8 mouse cellular contexts compared by ENCODE assay signal in genomic region chr19:40240838-40241689, GRCm38 (mm10). TPM values are rescaled to one million over a fixed set of nuclear protein-coding genes. Genes with fewer than 3 reads are reported as not detected.
DNase-seq lines count a peak whose midpoint lies in the region; ATAC-seq and TF ChIP-seq lines count a peak whose summit lies in the region.

No protein-coding gene starts in this region.

- no peaks in the 10 kb centered on the region for H3K36me3 ChIP-seq in hindbrain, postnatal 0 days (ENCODE audit: insufficient read depth, low read length)
- no peaks in the 10 kb centered on the region for H3K36me3 ChIP-seq in midbrain, postnatal 0 days (ENCODE audit: insufficient read depth, low read length)

- 24% methylated on average over 14 of the region's 14 CpGs for WGBS in hindbrain, postnatal 0 days
- WGBS in midbrain, postnatal 0 days = 28% methylated on average over 14 of the region's 14 CpGs

- peaks cover 13% of the 10 kb centered on the region; the same call in 1 of the 2 replicates for H3K4me1 ChIP-seq in brown adipose tissue, adult 24 weeks (ENCODE audit: control insufficient read depth, insufficient read depth, insufficient read length, low read length)
- H3K4me1 ChIP-seq in hindbrain, postnatal 0 days (ENCODE audit: insufficient read depth, low read length) = peaks cover 7% of the 10 kb centered on the region; the same call in 1 of the 2 replicates
- H3K4me1 ChIP-seq in midbrain, postnatal 0 days (ENCODE audit: insufficient read depth, low read length) = no peaks in the 10 kb centered on the region

- peak; percentile 19 to 25 for DNase-seq in left cerebral cortex, adult 2 months (ENCODE audit: extremely low spot score in 1 of 2, low spot score in 2 of 2)
- DNase-seq in left cerebral cortex, adult 18-20 months (ENCODE audit: low spot score in 2 of 2) = no peak
- DNase-seq in gastrocnemius, postnatal 14 days = peak; percentile 52
- peak; percentile 59 for DNase-seq in hindbrain, postnatal 0 days (ENCODE audit: low spot score)
- peak; percentile 39 for DNase-seq in midbrain, postnatal 0 days (ENCODE audit: low spot score)
- no peak for DNase-seq in spleen, adult 12 weeks (ENCODE audit: low spot score)
- DNase-seq in c-Kit-positive CD71-positive TER-119-positive erythroid progenitor cells, embryonic 14.5 days (ENCODE audit: low spot score) = no peak

- H3K9ac ChIP-seq in hindbrain, postnatal 0 days (replicated peaks; ENCODE audit: low read length) = no peak overlapping the region
- H3K9ac ChIP-seq in midbrain, postnatal 0 days (replicated peaks; ENCODE audit: low read length, poor library complexity, severe bottlenecking) = no peak overlapping the region

- intact Hi-C loops in left cerebral cortex, adult 2 months (cut with DNase I) = loop anchor here (10.0 kb wide), 1 partner anchor 304 kb away; no protein-coding TSS in a partner anchor
- intact Hi-C loops in gastrocnemius, postnatal 14 days (cut with DNase I; ENCODE audit: low total_unique reads) = no loop called here

- peak overlapping the region; percentile 27 for H3K4me2 ChIP-seq in hindbrain, postnatal 0 days (ENCODE audit: low read depth, low read length)
- H3K4me2 ChIP-seq in midbrain, postnatal 0 days (ENCODE audit: low read depth, low read length, poor library complexity, severe bottlenecking) = no peak overlapping the region; the same call in 1 of the 2 replicates

- no peaks in the 10 kb centered on the region for H3K27me3 ChIP-seq in hindbrain, postnatal 0 days (ENCODE audit: insufficient read depth, low read length)
- H3K27me3 ChIP-seq in midbrain, postnatal 0 days (ENCODE audit: insufficient read depth, low read length) = no peaks in the 10 kb centered on the region

- no peak overlapping the region for H3K27ac ChIP-seq in left cerebral cortex, adult 2 months
- H3K27ac ChIP-seq in brown adipose tissue, adult 24 weeks (replicated peaks; ENCODE audit: low read depth, low read length) = peak overlapping the region; percentile 92
- H3K27ac ChIP-seq in hindbrain, postnatal 0 days = peak overlapping the region; percentile 70
- peak overlapping the region; percentile 55; the same call in 1 of the 2 replicates for H3K27ac ChIP-seq in midbrain, postnatal 0 days (ENCODE audit: low read depth, low read length)

- no peaks in the 10 kb centered on the region for H3K9me3 ChIP-seq in hindbrain, postnatal 0 days (ENCODE audit: low read length)
- no peaks in the 10 kb centered on the region for H3K9me3 ChIP-seq in midbrain, postnatal 0 days (ENCODE audit: low read length)

- H3K4me3 ChIP-seq in left cerebral cortex, adult 2 months = no peak overlapping the region
- no peak overlapping the region for H3K4me3 ChIP-seq in brown adipose tissue, adult 24 weeks (ENCODE audit: insufficient read depth, low read depth, low read length)
- H3K4me3 ChIP-seq in hindbrain, postnatal 0 days (ENCODE audit: low read length) = no peak overlapping the region
- H3K4me3 ChIP-seq in midbrain, postnatal 0 days (ENCODE audit: low read depth, low read length) = no peak overlapping the region

- TF ChIP-seq CTCF in left cerebral cortex, adult 2 months (IDR thresholded peaks at IDR 0.05) = no peak
- TF ChIP-seq CTCF in hindbrain, postnatal 0 days (IDR thresholded peaks at IDR 0.05; ENCODE audit: low read depth) = no peak
- no peak for TF ChIP-seq CTCF in midbrain, postnatal 0 days (IDR thresholded peaks at IDR 0.05)

- peak; percentile 82 for ATAC-seq in hindbrain, postnatal 0 days
- ATAC-seq in midbrain, postnatal 0 days (ENCODE audit: low FRiP score) = peak; percentile 79

RNA-seq across cellular contexts. Expression of gene Pdlim1, which starts 30.6 kb away (rescaled TPM):
- 10 to 100 TPM; 16.7 to 20.1 TPM for total RNA-seq in left cerebral cortex, adult 2 months (2021)
- 10 to 100 TPM; 22.7 to 25.0 TPM for total RNA-seq in left cerebral cortex, adult 18-20 months (2021)
- 14.0 and 20.5 TPM in 2 replicates for polyA plus RNA-seq in brown adipose tissue, adult 24 weeks (2012; ENCODE audit: insufficient read depth, insufficient read length, missing spikeins)
- total RNA-seq in gastrocnemius, postnatal 14 days (2021) = 100 to 1,000 TPM; 131 to 142 TPM
- 1.2 and 2.8 TPM in 2 replicates for total RNA-seq in hindbrain, postnatal 0 days (2014; rRNA removed)
- polyA plus RNA-seq in hindbrain, postnatal 0 days (2015; fragmentation: Nextera tagmentation; extraction: Ambion mirVana) = 10.3 and 12.2 TPM in 2 replicates
- total RNA-seq in midbrain, postnatal 0 days (2014; rRNA removed) = 0.71 and 1.5 TPM in 2 replicates
- polyA plus RNA-seq in midbrain, postnatal 0 days (2015; fragmentation: Nextera tagmentation; extraction: Ambion mirVana) = 4.4 and 4.5 TPM in 2 replicates

RNA-seq across cellular contexts. Expression of gene Cyp2c70, which starts 53.9 kb away (rescaled TPM):
- total RNA-seq in left cerebral cortex, adult 2 months (2021) = 1 to 10 TPM; 1.3 to 1.5 TPM
- 1 to 10 TPM; 1.0 to 1.4 TPM for total RNA-seq in left cerebral cortex, adult 18-20 months (2021)
- polyA plus RNA-seq in brown adipose tissue, adult 24 weeks (2012; ENCODE audit: insufficient read depth, insufficient read length, missing spikeins) = not detected in 2 replicates
- under 1 TPM in 1 of 2 experiments, not detected in 1; 0.24 TPM for total RNA-seq in gastrocnemius, postnatal 14 days (2021)
- total RNA-seq in hindbrain, postnatal 0 days (2014; rRNA removed) = not detected in 2 replicates
- not detected in 2 replicates for polyA plus RNA-seq in hindbrain, postnatal 0 days (2015; fragmentation: Nextera tagmentation; extraction: Ambion mirVana)
- not detected in 2 replicates for total RNA-seq in midbrain, postnatal 0 days (2014; rRNA removed)
- not detected in 2 replicates for polyA plus RNA-seq in midbrain, postnatal 0 days (2015; fragmentation: Nextera tagmentation; extraction: Ambion mirVana)

Comparison
In these comparisons a context has a peak if more than half of its experiments do, and no peak if none do; other contexts are left out.
1. DNase-seq: peak in left cerebral cortex, adult 2 months (2 of 2), gastrocnemius, postnatal 14 days (single experiment), hindbrain, postnatal 0 days (single experiment) and midbrain, postnatal 0 days (single experiment); none in left cerebral cortex, adult 18-20 months (0 of 2), spleen, adult 12 weeks (single experiment) and c-Kit-positive CD71-positive TER-119-positive erythroid progenitor cells, embryonic 14.5 days (single experiment).
2. RNA of gene Pdlim1, which starts 30.6 kb away (total RNA-seq): 131 to 142 TPM in gastrocnemius, postnatal 14 days; 22.7 to 25.0 TPM in left cerebral cortex, adult 18-20 months, 16.7 to 20.1 TPM in left cerebral cortex, adult 2 months, 1.2 to 2.8 TPM in hindbrain, postnatal 0 days and 0.71 to 1.5 TPM in midbrain, postnatal 0 days; every median in the first group is over 4 times any median in the second.